Mouse (Mus musculus) stomach, postnatal 0 days (tissue): ENCODE results near the gene Nfatc2.

Experiments
- CTCF ChIP-seq: IDR thresholded peaks from 2 replicates; pipeline ENCODE4 v1.5.1; 2016; ENCODE audit warnings: antibody characterized with exemption, low read depth, mild to moderate bottlenecking, moderate library complexity
- EP300 ChIP-seq: optimal IDR thresholded peaks from 2 replicates; pipeline ENCODE3; 2016; ENCODE audit warnings: antibody characterized with exemption

- TF ChIP-seq CTCF (no peak), EP300 (no peak)
Observed at GRCm38 (mm10) chr2:168584408-168584807, 17.0 kb downstream of the Nfatc2 start.
